ENCODE assay signal across 12 mouse cellular contexts in genomic region chr2:93888366-93888765, GRCm38 (mm10). TPM values are rescaled to one million over a fixed set of nuclear protein-coding genes. Genes with fewer than 3 reads are reported as not detected.
"Had no signal": no experiment of that assay in that cellular context is flagged by ENCODE, and none has a peak within 500 bp of the region (broad histone marks: within the 10 kb centered on the region; RNA-seq: fewer than 3 reads in every experiment).

No protein-coding gene starts in this region.

- DNase-seq: right cerebral cortex, adult 18-20 months; right cerebral cortex, postnatal 14 days; right cerebral cortex, postnatal 25 days; right cerebral cortex, postnatal 4 days; spleen, adult 18-20 months; thymus, adult 18-20 months; thymus, adult 2 months; thymus, postnatal 14 days; thymus, postnatal 25 days; thymus, postnatal 36 days; thymus, postnatal 4 days had no signal

RNA-seq across cellular contexts. Expression of gene Accsl, which starts 19.4 kb away (rescaled TPM):
- total RNA-seq: neutrophil, adult 5-6 weeks had no signal
